Mouse (Mus musculus): ENCODE results near the gene Plbd2. TPM values are rescaled to one million over a fixed set of nuclear protein-coding genes. Genes with fewer than 3 reads are reported as not detected.

The Plbd2 gene
- polyA plus RNA-seq, 1 experiment: 22.8 TPM

DNA sequence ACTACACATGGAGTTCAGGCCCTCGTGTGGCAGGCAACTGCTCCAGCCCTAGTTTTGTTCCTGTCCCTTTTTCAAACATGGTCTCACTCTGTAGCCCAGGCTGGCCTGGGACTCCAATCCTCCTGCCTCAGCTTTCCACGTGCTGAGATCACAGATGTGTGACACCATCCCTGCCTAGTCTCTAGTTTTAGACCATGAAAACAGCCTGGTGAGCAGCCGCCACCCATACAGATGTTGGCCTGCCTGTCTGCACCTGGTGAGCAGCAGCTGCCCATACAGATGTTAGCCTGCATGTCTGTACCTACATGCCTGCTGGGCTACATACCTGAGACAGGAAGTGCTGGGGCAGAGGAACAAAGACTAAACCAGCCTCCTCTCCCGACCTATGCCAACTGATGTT lies 4.2 kb downstream of the Plbd2 start:
- H3K27ac ChIP-seq (replicated peaks; ENCODE audit: low read depth, low read length): no peak overlapping the region
- H3K4me3 ChIP-seq (ENCODE audit: insufficient read depth, low read depth, low read length): no peak overlapping the region
- H3K4me1 ChIP-seq (ENCODE audit: control insufficient read depth, insufficient read depth, insufficient read length, low read length): peaks cover 7% of the 10 kb centered on the region; the same call in 1 of the 2 replicates

DNA sequence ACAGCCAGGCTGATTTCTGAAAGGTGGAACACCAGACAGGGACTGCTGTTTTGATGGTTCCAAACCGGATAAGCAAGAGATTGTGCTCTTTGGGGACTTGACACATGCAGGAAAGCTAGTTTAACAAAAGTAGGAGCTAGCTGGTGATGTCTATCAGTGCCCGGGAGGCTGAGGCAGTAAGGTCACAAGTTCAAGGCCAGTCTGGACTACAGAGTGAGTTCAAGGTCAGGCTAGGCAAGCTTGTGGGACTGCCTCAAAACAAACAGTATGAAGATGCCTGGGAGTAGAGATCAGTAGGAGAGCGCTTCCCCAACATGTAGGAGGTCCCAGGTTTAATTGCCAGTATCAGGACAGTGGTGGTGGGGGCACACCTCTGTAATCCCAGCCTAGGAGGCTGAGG lies 6.4 kb downstream of the Plbd2 start:
- H3K27ac ChIP-seq (replicated peaks; ENCODE audit: low read depth, low read length): no peak overlapping the region
- H3K4me3 ChIP-seq (ENCODE audit: insufficient read depth, low read depth, low read length): no peak overlapping the region
- H3K4me1 ChIP-seq (ENCODE audit: control insufficient read depth, insufficient read depth, insufficient read length, low read length): peaks cover under 1% of the 10 kb centered on the region; the same call in 1 of the 2 replicates

DNA sequence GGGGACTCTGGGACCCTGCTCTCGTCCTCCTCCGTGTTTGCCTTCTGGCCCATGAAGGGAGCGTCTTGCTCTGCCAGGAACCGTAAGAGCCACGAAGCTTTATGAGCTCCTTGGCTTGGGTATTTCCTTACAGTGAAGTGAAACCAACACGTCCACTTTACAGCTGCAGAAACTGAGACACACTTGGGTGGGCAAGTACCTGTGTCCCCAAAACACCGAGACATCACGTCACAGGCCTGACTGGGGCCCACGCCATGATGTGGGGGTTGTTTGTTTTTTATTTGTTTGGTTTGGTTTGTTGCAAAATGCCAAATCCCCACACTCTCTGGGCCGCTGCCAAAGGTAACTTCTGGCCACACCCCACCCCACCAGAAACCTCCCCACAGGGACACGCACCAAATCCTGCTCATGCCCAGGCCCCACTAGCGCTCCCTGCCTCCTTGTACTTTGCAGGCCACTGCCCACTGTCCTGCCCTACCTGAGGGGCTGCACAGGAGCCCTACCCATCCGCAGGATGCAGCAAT lies 7.7 kb downstream of the Plbd2 start:
- no peak overlapping the region for H3K27ac ChIP-seq (replicated peaks; ENCODE audit: low read depth, low read length)

DNA sequence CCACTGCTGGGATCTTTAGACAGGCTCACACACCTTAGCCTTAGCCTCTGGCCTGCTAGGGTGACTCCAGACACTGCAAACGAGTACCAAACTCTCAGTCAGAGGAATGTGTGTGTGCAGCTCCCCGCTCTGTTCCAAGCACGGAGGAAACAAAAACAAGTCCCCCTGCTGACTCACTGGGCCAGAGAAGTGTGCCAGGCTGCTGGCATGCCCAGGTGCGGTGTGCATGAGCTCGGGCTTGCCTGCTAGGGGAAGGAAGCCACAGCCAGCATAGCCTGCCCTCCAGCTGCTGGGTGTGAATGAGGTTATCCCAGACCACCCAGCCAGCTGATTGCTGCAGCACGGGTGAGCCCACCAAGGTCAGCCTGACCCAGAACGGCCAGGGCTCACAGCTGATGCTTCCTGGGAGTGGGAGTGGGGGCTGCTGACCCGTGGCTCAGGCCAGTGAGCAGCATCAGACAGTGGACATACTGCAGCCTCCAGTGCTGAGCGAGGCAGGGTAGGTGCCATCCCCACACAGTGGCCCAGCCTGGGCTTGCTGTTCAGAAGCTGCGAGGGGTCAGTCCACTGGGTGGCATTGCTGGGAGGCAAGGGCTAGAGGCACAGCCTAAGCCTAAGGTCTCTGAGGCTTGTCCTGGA lies 8.2 kb downstream of the Plbd2 start:
- peaks cover 5% of the 10 kb centered on the region for H3K4me1 ChIP-seq (ENCODE audit: control insufficient read depth, insufficient read depth, insufficient read length, low read length)
- H3K27ac ChIP-seq (replicated peaks; ENCODE audit: low read depth, low read length): no peak overlapping the region
- no peak overlapping the region for H3K4me3 ChIP-seq (ENCODE audit: insufficient read depth, low read depth, low read length)

More for the DNA sequence above, 7.7 kb downstream of the Plbd2 start:
- Histone ChIP-seq H3K4me3 (ENCODE audit: insufficient read depth, low read depth, low read length) (no peak overlapping the region), H3K4me1 (ENCODE audit: control insufficient read depth, insufficient read depth, insufficient read length, low read length) (peaks cover 4% of the 10 kb centered on the region)

DNA sequence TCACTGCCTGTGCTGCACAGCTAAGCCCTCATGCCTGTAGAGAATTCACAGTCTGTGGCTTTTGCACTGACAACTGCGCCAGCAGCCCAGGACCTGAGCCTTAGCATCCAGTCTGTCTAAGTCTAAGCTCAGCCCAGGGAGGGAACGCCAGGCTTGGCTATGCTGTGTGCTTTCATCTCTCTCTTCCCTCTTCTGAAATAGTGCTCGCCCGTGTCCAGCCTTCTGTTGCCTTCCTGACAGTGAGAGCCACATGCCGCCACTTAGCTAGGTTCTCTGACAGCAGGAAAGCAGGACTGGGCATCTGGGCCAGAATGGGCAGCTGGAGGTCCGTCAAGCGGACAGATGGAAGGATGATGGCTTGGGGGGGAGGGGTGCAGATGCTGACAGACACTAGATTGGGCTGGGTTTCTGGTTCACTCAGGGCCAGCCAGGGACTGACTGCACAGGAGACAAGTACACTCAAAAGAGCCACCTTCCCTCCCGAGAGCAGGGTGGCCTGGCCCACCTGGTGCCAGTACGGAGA lies 9.5 kb downstream of the Plbd2 start:
- H3K4me3 ChIP-seq (ENCODE audit: insufficient read depth, low read depth, low read length): no peak overlapping the region
- peaks cover 5% of the 10 kb centered on the region for H3K4me1 ChIP-seq (ENCODE audit: control insufficient read depth, insufficient read depth, insufficient read length, low read length)
- no peak overlapping the region for H3K27ac ChIP-seq (replicated peaks; ENCODE audit: low read depth, low read length)

DNA sequence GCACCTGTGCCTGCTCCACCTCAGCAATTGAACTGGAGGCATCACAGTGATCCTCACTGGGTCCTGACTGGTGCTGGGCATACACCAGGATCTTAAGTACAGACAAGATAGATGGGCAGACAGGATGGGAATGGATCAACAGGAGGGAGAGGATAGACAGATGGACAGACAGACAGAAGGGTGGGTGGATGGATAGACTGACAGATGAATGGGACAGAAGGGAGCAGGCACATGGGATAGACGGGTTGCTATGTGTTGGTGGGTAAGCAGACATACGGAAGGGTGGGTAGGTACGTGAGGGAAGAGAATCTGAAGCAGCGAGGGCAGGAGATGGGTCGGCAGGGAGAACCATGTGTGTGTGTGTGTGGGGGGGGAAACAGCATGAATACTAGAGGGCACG lies 10.0 kb downstream of the Plbd2 start:
- no peak overlapping the region for H3K4me3 ChIP-seq (ENCODE audit: insufficient read depth, low read depth, low read length)
- no peak overlapping the region for H3K27ac ChIP-seq (replicated peaks; ENCODE audit: low read depth, low read length)
- peaks cover 5% of the 10 kb centered on the region for H3K4me1 ChIP-seq (ENCODE audit: control insufficient read depth, insufficient read depth, insufficient read length, low read length)

DNA sequence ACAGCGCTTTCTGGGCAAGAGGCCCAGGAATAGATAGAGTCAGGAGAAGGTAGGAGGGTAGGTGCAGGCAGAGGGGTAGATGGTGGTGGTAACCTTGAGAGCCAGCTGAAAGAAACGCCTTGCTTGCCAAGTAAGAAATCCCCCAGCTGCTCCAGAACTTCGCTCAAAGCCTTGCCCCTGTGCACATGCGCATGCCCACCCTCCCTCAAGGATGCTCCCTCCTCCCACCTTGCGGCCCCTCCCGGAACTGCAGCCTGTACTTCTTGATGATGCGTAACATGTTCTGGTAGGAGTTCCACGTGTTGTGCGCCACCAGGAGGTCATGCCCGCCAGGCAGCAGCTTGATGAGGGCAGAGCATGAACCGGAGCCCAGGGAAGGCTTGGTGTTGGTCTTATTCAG lies 11.0 kb downstream of the Plbd2 start:
- no peak overlapping the region for H3K27ac ChIP-seq (replicated peaks; ENCODE audit: low read depth, low read length)
- H3K4me3 ChIP-seq (ENCODE audit: insufficient read depth, low read depth, low read length): no peak overlapping the region
- H3K4me1 ChIP-seq (ENCODE audit: control insufficient read depth, insufficient read depth, insufficient read length, low read length): peaks cover 5% of the 10 kb centered on the region

DNA sequence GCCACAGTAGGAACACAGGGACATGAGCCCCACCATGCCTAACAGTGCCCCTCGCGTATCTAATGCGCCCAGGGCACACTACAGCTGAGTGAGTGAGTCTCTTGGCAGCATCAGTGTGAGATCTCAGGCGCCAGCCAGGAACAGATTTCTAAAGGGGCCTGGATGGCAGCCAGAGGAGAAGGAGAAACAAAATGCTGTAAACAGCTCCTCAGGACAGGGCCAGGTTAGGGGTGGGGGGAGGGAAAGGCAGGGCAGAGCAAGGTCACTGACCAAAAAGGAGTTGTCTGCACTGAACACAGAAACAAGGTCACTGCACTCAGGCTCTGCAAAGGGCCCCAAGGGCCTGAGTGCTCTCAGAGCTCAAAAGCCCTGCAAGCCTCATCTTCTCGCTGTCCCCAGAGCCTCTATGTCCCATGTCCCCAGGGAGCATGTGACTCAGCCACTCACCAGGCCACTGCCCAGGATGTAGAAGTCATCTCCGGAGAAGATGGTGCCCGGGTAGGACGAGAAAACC lies 12.7 kb downstream of the Plbd2 start:
- no peak overlapping the region for H3K27ac ChIP-seq (replicated peaks; ENCODE audit: low read depth, low read length)
- peaks cover 5% of the 10 kb centered on the region for H3K4me1 ChIP-seq (ENCODE audit: control insufficient read depth, insufficient read depth, insufficient read length, low read length)
- H3K4me3 ChIP-seq (ENCODE audit: insufficient read depth, low read depth, low read length): no peak overlapping the region

DNA sequence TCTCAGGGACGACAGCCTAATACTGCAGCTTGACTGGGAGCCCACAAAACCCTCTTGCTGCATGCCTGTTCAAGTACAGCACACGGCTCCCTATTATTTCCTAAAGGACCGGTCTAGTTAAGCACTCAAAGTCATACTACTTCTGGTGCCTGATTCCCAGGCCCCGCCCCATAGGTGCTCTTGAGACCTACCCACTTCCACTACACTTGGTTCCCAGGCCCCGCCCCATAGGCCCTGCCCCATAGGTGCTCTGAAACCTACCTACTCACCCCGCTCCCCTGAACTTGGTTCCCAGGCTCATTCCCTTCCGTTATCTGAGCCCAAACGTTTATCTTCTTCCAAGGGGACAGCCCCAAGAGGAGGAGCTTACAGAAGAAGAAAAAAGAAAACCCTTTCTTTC lies 15.6 kb downstream of the Plbd2 start:
- H3K4me1 ChIP-seq (ENCODE audit: control insufficient read depth, insufficient read depth, insufficient read length, low read length): peaks cover 5% of the 10 kb centered on the region
- no peak overlapping the region for H3K27ac ChIP-seq (replicated peaks; ENCODE audit: low read depth, low read length)
- H3K4me3 ChIP-seq (ENCODE audit: insufficient read depth, low read depth, low read length): no peak overlapping the region

DNA sequence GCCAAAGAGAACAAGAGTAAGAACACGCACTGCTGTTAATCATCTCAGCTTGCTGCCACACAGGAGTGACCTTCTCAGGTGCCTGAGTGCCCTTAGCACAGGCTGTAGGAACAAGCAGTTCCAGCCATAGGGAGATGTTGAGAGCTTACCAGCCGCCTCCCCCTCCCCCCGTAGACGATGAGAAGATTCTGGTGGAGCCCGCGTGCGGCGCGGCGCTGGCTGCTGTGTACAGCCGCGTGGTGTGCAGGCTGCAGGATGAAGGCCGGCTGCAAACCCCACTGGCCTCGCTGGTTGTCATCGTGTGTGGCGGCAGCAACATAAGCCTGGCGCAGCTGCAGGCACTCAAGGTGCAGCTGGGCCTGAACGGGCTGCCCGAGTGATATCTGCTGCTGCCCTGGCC lies 20.0 kb downstream of the Plbd2 start:
- no peaks in the 10 kb centered on the region for H3K4me1 ChIP-seq (ENCODE audit: control insufficient read depth, insufficient read depth, insufficient read length, low read length)
- no peak overlapping the region for H3K4me3 ChIP-seq (ENCODE audit: insufficient read depth, low read depth, low read length)
- no peak overlapping the region for H3K27ac ChIP-seq (replicated peaks; ENCODE audit: low read depth, low read length)

DNA sequence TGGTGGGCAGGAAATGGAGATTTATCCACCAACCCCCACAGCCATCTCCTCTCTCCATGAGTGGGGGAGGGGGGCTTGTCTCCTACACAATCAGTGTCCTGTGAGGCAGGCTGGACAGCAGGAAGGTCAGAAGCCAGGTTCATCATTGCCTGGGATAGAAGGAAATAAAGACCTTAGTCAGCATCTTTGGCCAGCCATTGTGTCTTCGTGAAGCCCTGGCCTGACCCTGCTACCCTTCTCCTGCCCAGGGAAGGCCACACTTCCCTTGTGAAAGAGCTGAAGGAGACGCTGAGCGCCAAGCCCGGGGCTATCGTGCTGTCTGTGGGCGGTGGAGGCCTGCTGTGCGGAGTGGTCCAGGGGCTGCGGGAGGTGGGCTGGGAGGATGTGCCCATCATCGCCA lies 22.2 kb downstream of the Plbd2 start:
- Histone ChIP-seq H3K4me3 (ENCODE audit: insufficient read depth, low read depth, low read length) (no peak overlapping the region), H3K27ac (replicated peaks; ENCODE audit: low read depth, low read length) (no peak overlapping the region)

DNA sequence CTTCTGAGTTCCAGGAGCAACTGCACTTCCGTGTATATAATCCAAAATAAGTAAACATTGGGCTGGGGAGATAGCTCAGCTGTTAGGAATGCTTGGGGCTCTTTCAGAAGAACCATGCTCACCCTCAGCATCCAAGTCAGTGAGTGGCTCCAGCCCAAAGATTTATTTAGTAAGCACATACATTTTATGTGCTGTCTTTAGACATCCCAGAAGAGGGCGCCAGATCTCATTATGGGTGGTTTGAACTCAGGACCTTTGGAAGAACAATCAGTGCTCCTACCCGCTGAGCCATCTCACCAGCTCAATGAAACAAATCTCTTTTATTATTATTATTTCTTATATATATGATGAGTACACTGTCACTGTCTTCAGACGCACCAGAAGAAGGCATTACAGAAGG lies 23.9 kb downstream of the Plbd2 start:
- H3K27ac ChIP-seq (replicated peaks; ENCODE audit: low read depth, low read length): no peak overlapping the region
- no peak overlapping the region for H3K4me3 ChIP-seq (ENCODE audit: insufficient read depth, low read depth, low read length)
- no peaks in the 10 kb centered on the region for H3K4me1 ChIP-seq (ENCODE audit: control insufficient read depth, insufficient read depth, insufficient read length, low read length)

More for the DNA sequence above, 22.2 kb downstream of the Plbd2 start:
- H3K4me1 ChIP-seq (ENCODE audit: control insufficient read depth, insufficient read depth, insufficient read length, low read length): no peaks in the 10 kb centered on the region

DNA sequence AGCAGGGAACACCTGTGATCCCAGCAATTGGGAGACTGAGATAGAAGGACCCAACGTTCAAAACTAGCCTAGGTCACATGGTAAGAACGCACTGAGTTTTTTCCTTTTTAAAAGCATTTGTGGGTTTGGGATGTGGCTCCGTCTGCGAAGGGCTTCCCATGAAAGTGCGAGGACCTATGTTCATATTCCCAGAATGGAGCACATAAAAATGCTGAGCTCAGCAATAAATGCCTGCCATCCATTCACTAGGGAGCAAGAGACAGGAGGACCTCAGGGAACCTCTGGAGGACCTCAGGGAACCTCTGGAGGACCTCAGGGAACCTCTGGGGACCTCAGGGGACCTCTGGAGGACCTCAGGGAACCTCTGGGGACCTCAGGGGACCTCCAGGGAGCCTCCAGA lies 25.4 kb downstream of the Plbd2 start:
- no peak overlapping the region for H3K4me3 ChIP-seq (ENCODE audit: insufficient read depth, low read depth, low read length)
- H3K4me1 ChIP-seq (ENCODE audit: control insufficient read depth, insufficient read depth, insufficient read length, low read length): no peaks in the 10 kb centered on the region
- no peak overlapping the region for H3K27ac ChIP-seq (replicated peaks; ENCODE audit: low read depth, low read length)

DNA sequence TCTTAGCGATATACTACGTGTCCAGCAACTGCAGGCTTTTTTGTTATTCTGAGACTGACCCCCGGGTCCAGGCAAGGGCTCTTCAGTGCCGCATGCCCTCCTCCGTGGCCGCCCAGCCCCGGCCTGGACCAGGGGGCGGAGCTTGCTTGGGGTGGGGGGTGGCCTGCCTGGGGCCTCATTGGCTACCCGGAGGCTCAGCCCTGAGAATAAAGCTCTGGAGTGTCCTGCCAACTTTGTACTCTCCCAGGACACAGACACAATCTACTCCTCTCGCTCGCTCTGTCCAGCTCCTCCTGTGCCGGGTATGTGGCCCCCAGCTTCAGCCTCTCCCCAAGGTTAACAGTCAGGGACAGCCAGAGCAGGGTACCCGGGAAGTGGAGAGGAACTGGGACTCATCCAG lies 27.1 kb downstream of the Plbd2 start, which contains the start of gene Sds:
TSS of gene Sds (plus strand) at position 231 of the 400 bp plus-strand sequence.
- Histone ChIP-seq H3K4me3 (ENCODE audit: insufficient read depth, low read depth, low read length) (no peak within 1 kb of the TSS), H3K4me1 (ENCODE audit: control insufficient read depth, insufficient read depth, insufficient read length, low read length) (no peaks in the 10 kb centered on the region), H3K27ac (replicated peaks; ENCODE audit: low read depth, low read length) (no peak within 1 kb of the TSS)

DNA sequence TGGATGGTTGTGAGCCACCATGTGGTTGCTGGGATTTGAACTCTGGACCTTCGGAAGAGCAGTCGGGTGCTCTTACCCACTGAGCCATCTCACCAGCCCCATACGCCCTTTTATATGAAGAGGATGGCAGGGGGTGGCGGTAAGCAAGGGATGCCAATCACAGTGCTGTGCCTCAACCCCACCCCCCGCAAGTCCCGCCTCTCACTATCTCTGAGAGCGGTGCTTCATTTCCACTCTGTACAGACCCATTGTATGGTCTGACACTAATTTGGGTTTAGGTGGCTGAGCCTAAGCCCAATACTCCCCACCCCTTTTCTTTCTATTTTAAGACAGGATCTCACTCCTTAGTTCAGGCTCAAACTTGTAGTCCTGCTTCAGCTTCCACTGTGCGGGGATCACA lies 27.6 kb downstream of the Plbd2 start:
- Histone ChIP-seq H3K27ac (replicated peaks; ENCODE audit: low read depth, low read length) (no peak overlapping the region), H3K4me1 (ENCODE audit: control insufficient read depth, insufficient read depth, insufficient read length, low read length) (no peaks in the 10 kb centered on the region), H3K4me3 (ENCODE audit: insufficient read depth, low read depth, low read length) (no peak overlapping the region)

DNA sequence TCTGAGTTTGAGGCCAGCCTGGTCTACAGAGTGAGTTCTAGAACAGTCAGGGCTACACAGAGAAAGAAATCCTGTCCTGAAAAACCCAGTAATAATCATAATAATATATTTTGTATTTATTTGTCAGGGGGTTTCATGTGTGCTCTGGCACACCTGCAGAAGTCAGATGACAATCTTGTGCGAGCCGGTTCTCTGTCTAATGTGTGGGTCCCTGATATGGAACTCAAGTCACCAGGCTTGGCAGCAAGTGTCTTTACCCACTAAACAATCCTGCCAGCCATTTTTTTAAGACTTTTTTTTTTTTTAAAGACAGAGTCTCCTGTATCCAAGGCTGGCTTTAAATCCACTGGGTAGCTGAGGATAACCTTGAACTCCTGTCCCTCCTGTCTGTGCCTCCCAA lies 30.1 kb downstream of the Plbd2 start:
- Histone ChIP-seq H3K4me3 (ENCODE audit: insufficient read depth, low read depth, low read length) (no peak overlapping the region), H3K27ac (replicated peaks; ENCODE audit: low read depth, low read length) (no peak overlapping the region), H3K4me1 (ENCODE audit: control insufficient read depth, insufficient read depth, insufficient read length, low read length) (no peaks in the 10 kb centered on the region)
